Mouse (Mus musculus): ENCODE data around the gene Tiam1.
A peak's percentile ranks its signal among the peaks of the same experiment; 100 is the strongest.

Gene Tiam1

GRCm38 (mm10) chr16:90144541-90144940 lies 972 bp upstream of the Tiam1 start:
- no peak for DNase-seq (ENCODE audit: low spot score in 2 of 2)

DNA sequence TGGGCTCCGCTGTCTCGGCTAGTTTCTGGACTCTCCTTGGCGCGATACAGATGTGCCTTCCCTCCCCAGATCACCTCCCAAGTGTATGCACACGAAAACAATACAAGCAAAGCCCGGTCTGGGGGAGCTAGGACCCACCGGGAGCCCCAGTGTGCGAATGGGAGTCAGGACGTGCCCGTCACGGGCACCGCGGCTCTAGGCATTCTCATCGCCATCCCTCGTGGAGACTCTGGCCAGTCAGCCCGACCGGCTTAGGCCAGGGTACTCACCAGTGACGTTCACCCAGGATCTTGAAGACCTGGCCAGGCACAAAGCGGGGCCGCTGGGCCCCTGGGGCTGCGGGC lies 181 bp downstream of the Tiam1 start:
- DNase-seq (ENCODE audit: low spot score in 2 of 2), result no peak

- peak; percentile 26 to 43 for DNase-seq (ENCODE audit: low spot score in 2 of 2)
Observed at GRCm38 (mm10) chr16:90142574-90143415, 774 bp downstream of the Tiam1 start.

DNA sequence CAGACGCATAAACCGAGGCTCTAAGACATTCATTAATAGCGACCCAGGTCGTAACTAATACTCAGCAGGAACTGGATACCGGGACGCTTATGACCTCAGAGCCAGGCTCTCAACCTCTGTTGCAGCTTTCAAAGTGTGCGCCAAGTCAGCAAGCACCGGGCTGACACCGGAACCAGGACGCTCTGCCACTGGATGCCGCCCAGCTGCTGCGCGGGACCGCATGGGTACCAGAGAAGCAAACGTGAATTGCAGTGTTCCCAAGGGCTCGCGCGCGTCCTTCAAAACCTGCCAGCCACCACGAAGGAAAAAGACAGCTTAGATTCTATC lies 1.4 kb downstream of the Tiam1 start:
- DNase-seq (ENCODE audit: low spot score in 2 of 2), result peak in 1 of 2 experiments; percentile 18

GRCm38 (mm10) chr16:90141556-90141955 lies 2.0 kb downstream of the Tiam1 start:
- no peak for DNase-seq (ENCODE audit: low spot score in 2 of 2)

DNA sequence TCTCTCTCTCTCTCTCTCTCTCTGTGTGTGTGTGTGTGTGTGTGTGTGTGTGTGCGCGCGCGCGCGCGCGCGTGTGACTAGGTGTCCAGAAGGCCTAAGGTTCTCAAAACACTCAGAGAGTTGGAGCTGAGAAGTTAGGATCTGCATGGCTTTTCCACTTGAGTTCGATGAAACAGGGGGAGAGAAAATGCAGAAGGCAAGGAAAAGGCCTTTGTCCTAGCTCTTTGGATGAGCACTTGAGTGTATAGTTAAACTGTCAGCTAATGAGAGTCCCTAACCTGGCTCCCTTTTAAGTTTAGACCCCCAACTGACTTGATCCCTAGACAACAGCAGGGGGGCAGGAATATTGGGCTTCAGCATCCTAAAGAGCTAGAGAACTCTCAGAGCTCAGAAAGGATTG lies 3.0 kb downstream of the Tiam1 start:
- DNase-seq (ENCODE audit: low spot score in 2 of 2), result no peak

- no peak for DNase-seq (ENCODE audit: low spot score in 2 of 2)
Observed at GRCm38 (mm10) chr16:90139696-90140095, 3.9 kb downstream of the Tiam1 start.

DNA sequence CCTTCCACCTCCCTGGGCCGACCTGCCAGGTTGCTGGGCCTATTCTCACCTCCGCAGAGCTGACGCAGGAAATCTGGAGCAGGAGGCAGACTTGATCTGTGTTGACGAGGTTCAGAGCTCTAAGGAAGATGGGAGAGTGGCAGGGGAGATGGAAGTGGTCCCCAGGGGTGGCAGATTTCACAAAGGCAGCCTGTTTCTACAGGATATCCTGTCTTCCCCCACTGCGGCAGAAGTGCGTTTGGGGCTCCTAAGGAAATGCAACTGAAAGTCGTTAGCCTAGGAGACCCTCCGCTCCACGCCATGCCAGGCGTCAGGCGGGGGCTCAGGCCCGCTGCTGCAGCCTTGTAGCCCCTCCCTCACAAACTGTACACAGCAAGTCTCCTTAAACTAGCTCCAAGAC lies 5.4 kb downstream of the Tiam1 start:
- DNase-seq (ENCODE audit: low spot score in 2 of 2), result no peak

DNA sequence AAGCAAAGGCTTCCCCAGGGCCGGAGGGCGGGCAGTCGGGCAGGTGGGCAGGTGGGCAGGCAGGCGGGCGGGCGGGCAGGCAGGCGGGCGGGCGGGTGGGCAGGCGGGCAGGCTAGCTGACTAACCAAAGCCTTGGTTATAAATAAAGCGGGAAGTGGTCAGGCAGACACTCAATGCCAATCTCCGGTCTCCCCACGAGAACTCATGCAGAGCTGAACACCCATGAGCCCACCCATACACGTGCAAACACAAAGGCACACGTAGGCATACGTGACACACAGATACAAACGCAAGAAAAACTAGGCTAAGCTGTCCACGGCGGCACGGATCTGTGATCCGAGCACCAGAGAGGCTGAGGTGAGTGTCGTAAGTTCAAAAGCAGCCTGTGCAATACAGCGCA lies 6.4 kb downstream of the Tiam1 start:
- no peak for DNase-seq (ENCODE audit: low spot score in 2 of 2)

GRCm38 (mm10) chr16:90135580-90135979 lies 8.0 kb downstream of the Tiam1 start:
- no peak for DNase-seq (ENCODE audit: low spot score in 2 of 2)

DNA sequence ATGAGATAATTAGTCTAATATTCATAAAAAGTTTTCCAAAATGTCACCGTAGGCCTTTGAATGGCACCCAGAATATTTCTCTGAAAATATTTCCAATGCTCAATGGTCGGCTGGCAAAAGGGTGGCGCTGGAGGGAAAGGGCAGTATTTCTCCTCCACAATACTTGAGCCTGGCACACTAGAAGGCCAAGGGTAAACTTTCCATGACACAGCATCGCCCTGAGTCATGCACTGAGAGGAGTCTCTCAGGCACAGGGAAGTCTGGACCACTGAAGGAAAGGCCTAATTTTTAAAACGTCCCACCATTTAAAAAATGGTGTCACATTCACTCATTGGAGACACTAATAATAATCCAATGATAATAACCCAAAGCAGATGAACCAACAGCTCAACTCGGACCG lies 9.2 kb downstream of the Tiam1 start:
- DNase-seq (ENCODE audit: low spot score in 2 of 2), result no peak

- DNase-seq (ENCODE audit: low spot score in 2 of 2), result no peak
Observed at GRCm38 (mm10) chr16:90132816-90133215, 10.8 kb downstream of the Tiam1 start.

- DNase-seq (ENCODE audit: low spot score in 2 of 2), result no peak
Observed at GRCm38 (mm10) chr16:90132331-90132730, 11.2 kb downstream of the Tiam1 start.

DNA sequence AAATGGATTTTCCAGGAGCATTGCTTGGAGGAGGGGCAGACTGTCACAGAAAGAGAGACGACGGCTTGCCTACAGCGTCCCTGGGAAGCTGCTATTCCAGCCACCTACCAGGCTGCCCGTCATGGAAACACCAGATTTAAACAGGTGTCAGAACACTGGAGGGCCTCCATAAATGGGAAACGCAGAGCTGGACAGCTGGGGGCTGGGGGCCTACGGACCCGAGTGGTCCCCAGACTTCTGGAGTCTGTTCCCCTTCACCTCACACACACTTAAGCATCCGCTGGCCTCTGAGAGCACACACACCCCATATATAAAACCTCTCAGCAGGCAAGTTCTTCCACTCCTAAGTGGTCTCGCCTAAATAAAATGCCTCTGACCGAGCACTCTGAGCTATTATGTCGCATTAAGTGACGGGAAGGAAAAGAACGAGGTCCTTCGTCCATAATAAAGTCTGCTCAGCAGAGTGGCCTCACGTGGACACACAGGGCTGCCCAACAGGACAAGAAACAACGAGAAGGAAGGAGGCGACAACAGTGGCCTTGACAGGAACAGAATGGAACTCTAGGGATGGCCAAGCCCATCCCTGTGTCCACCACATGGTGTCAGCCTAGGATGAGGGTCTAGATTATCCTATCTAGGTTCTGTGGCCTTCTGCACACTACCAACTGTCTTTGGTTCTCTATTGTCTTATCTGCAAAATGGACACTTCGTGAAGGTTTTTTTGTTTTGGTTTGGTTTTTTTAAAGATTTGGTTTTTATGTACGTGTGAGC lies 14.6 kb downstream of the Tiam1 start:
- DNase-seq (ENCODE audit: low spot score in 2 of 2), result no peak

DNA sequence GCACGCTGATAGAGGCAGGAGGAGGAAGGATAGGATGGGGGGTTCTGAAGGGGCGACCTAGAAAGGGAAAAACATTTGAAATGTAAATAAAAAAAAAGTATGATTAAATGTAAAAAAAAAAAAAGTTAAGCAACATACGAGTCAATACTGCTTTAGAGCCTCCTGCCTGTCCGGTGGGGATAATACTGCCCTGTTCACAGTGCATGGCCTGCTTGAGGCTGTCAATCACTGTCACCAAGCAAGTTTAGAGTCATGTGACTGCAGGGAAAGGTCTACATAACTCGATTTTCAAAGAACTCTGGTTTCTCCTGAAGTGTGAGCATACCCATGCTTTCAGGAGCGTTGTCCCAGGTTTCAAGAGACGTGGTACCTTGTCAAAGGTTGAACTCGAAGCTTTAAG lies 15.2 kb downstream of the Tiam1 start:
- DNase-seq (ENCODE audit: low spot score in 2 of 2), result no peak

GRCm38 (mm10) chr16:90125318-90126314 lies 18.0 kb downstream of the Tiam1 start:
- DNase-seq (ENCODE audit: low spot score in 2 of 2), result no peak

DNA sequence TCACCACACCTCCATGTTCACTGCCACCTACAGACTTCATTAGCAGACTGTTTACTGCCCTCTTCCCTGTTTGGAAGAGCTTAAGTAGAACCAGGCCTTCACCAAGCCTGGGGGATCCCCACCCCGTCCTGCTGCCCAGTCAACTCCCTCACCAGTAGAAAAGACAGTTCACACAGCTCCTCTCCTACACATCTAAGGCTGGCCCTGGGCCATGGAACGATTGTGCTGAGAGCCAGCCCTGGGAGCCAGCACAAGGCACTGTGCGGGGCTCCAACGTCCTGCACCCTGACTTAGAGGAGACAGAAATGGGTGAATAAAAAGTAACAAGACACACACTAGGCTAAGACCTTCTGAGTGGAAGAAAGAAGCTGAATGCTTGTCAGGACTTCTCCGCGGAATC lies 20.5 kb downstream of the Tiam1 start:
- DNase-seq (ENCODE audit: low spot score in 2 of 2), result no peak

DNA sequence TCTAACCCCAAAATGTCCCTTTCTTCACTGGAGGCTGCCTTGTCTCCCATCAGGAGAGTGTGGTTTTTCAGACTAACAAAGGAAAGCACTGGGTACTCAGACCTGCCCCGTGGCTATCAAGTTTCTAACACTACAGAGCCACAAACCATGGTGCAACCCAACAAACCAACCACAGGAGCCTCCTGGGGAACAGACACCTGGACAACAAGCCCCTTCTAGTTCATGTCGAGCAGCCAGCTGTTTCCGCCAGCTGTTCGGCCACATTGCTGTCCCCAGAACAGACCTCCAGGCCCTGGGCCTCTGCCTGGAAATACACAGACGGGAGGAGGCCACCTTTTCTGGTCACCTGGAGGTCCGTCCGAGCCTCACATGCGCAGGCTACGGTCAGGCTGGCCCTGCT lies 21.1 kb downstream of the Tiam1 start:
- no peak for DNase-seq (ENCODE audit: low spot score in 2 of 2)

GRCm38 (mm10) chr16:90121799-90122198 lies 21.8 kb downstream of the Tiam1 start:
- no peak for DNase-seq (ENCODE audit: low spot score in 2 of 2)

- no peak for DNase-seq (ENCODE audit: low spot score in 2 of 2)
Observed at GRCm38 (mm10) chr16:90119969-90120368, 23.6 kb downstream of the Tiam1 start.

GRCm38 (mm10) chr16:90116637-90117182 lies 26.9 kb downstream of the Tiam1 start:
- DNase-seq (ENCODE audit: low spot score in 2 of 2), result no peak
